Mouse (Mus musculus) induced T-regulatory cell, adult 2 months (primary cell): Measurements from ENCODE around the gene Dgkh.

Experiments
- DNase-seq: peaks from one replicate; pipeline ENCODE4 v3.0.0-alpha.2; 2012; ENCODE audit warnings: low read depth

Dgkh gene

DNA sequence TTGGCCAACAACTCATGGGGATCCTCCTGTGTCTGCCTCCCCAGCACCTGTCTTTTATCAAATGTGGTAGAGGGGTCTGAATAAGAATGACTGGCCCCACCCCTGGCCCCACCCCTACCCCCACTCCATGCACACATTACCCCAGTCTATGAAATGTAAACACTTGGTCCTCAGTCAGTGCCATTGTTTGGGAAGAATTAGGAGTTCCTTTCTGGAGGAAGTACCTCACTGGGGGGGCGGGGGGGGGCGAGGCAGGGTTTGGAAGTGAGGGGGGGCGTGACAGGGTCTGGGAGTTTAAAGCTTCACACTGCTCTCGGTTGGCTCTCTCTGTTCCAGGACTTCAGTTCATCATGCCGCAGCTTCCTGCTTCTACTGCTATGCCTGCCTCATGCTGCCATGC is 10.5 kb downstream of the Dgkh start:
- no peak for DNase-seq

- DNase-seq: no peak
Measured at GRCm38 (mm10) chr14:78716035-78716434, 16.5 kb downstream of the Dgkh start.

DNA sequence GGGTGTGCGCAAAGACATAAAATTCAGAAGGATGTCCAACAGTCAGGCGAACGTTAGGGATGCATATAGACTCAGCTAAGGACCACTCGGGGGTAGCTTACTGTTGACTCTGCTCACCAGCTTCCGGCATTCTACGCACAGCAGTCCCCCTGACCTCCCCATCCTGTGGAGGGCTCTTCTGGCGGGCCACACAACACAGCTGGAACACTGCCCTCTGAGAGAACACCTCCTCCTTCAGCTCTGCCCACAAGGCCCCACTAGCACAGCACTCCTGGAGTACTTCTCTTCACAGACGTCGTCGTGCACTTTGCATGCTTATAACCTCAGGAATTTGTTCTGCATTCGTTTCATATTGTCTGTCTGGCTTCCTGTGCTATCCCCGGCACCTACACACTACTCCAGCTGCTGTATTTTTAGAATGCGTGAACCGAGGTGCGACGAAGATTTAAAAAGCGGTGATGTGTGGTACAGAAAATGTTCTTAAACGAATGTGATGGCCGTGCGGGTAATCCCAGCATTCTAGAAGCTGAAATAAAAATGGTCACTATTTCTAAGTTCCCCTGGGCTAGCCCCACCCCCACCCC is 19.9 kb downstream of the Dgkh start:
- DNase-seq: no peak

DNA sequence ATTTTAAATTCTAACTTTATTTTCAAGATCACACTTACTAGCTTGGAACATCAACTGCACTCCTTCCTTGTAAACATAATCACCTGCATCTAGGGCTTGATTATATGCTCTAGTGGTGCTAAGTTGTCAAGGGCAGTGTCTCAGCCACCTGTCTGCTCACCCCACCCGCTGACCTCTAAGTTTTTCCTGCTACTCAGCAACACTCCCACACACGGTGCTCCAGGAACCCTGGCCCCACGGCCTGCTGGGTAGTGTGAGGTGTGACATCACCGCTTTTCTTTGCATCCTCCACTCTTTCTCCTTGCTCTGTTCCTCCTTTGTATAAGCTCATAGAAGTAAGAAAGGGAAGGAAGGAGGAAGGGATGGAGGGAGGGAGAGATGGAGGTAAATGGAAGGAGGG is 21.9 kb downstream of the Dgkh start:
- DNase-seq: no peak

DNA sequence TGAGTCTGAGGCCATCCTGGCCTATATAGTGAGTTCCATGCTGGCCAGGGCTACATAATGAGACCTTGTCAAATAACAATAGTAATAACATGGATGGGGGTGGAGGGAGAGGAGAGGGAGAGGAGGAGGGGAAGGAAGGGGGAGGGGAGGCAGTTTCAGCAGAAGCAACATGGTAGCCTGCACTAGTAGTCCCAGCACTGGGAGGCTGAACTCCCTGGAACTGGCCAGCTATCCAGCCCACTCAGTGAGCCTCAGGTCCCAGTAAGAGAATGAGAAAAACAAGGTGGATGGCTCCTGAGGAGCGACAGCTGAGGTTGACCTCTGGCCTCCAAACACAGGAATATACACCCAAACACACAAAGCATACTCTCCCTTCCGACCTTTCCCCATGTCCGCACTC is 27.0 kb downstream of the Dgkh start:
- DNase-seq: no peak

GRCm38 (mm10) chr14:78703989-78704388 is 28.6 kb downstream of the Dgkh start:
- DNase-seq: no peak

DNA sequence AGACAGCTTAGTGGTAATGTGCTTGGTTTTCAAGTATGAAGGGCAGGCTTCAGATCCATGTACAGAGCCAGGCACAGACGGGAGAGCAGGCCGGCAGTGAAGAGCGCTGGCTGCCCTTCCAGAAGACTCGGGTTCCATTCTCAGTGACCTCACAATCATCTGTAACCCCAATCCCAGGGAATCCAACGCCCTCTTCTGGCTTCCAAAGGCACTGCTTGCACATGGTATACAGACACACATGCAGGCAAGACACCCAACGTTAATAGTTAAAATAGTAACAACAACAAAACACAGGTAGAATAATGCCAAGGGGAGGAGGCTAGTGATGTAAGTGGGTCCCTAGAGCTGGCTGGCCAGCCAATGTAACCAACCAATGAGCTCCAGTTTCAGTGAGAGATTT is 29.2 kb downstream of the Dgkh start:
- DNase-seq: no peak

GRCm38 (mm10) chr14:78702048-78702447 is 30.5 kb downstream of the Dgkh start:
- DNase-seq: no peak

DNA sequence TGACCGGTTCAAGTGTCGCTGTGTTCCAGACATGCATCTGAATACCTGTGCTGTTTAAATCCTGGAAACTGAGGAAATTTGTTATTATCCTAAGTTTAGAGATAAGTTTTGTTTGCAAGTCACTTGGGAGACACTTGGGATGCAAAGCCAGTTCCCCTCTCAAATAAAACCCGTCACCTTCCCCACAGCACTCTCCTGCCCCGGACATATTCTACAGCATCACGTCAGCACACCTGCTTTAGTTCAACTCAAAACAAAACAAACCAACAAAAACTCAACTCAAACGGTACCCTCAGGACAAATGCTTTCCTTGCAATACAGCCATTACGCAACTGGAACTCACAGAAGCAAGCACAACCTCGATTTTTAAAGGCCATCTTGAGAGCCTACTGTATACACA is 31.1 kb downstream of the Dgkh start:
- no peak for DNase-seq

DNA sequence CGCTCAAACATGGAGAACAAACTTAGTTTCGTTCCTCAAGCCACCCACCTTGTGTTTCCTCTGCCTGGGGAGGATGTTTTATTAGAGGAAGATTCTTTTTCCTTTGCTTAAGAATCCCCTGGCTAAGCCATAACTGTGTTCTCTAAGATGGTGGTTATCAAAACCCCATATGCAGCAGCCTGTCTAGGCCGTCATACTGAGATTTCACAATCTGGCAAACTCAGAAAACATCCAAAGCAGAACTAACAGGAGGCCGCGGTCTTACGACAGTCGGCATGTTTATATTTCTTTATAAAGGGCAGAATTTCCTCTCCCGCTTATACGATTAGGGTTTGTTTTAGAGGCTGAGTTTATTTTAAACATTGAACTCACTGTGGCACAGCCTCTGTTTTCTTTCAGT is 31.5 kb downstream of the Dgkh start:
- DNase-seq: no peak

DNA sequence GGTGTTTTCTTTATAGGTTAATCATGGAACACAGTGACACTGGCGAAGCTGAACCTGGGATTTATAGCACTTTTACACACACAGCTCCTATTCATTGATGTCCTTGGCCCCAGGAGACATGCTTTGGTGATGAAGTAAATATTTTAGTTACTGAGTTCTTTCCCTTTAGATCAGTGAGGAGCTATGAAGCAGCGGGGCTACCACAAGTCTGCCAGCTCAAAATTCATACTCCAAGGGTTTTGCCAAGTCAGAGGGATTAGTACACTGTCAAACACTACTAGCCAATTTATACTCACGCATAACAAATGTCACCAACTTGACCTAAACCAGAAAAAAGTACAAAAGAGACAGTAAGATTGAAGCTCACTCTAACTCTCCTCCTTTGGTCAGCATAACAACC is 32.9 kb downstream of the Dgkh start:
- no peak for DNase-seq

DNA sequence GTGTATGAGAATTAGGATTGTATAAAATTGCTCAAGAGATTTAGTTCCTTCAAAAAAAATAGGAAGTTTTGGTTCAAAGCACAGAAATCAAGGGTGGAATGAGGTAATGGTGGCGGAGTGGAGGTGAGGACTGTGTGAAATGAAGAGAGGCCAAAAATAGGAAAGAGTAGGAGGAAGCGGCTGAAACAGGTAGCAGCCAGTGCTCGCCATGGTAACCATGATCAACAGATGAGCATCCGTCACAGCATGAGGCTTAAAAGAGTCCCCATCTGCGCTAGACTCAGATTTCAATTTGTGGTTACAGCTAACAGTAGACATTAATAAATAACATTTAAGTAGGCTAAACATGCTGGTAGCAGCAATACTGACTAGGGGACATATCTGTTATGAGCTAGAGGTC is 33.4 kb downstream of the Dgkh start:
- peak; percentile 86 for DNase-seq

- DNase-seq: no peak
Measured at GRCm38 (mm10) chr14:78694121-78694520, 38.5 kb downstream of the Dgkh start.

- no peak for DNase-seq
Measured at GRCm38 (mm10) chr14:78692602-78693001, 40.0 kb downstream of the Dgkh start.

DNA sequence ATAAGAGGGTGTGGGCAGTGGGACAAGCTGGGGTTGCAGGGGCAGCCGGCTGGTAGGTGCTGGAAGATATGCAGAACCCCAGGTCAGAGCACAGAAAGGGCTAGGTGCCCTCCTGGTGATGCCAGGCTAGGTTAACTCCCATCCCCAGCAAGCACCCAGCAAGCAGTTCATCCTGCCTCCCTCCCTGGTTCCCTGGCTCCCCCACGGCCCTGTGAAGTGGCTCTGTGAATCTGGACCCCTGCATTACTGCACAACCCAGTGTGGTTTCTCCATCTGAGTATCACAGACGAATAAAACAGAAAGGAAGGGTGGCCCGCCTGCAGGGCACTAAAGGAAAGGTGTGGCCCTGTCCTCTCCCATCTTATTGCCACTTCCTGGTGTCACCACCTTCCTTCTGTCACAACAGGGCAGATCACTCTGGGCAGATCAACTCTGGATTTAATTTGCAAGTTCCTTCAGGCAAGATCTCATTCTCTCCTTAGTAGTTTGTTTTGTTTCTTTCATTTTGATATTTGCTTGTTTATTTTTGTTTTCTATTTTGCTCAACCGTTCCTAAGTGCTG is 40.6 kb downstream of the Dgkh start:
- DNase-seq: peak; percentile 73

GRCm38 (mm10) chr14:78690883-78691282 is 41.7 kb downstream of the Dgkh start:
- DNase-seq: no peak

DNA sequence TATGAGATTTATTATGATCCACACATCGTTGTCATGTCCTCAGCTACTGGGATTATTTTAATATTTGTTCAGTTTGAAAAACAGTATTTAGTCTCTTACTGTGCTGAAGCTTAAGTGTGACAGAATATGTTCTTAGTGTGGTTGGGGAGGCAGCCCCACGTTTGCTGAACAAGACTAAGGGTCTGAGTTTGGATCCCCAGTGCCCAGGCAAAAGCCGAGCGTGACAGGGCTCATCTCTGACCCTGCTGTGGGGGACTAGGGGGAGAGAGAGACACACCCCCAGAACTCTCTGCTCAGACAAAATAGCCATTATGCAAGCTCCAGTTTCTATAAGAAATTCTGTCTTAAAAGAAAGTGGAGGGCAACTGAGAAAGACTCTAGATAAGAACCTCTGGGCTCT is 42.2 kb downstream of the Dgkh start:
- DNase-seq: no peak

GRCm38 (mm10) chr14:78689950-78690349 is 42.6 kb downstream of the Dgkh start:
- DNase-seq: no peak

DNA sequence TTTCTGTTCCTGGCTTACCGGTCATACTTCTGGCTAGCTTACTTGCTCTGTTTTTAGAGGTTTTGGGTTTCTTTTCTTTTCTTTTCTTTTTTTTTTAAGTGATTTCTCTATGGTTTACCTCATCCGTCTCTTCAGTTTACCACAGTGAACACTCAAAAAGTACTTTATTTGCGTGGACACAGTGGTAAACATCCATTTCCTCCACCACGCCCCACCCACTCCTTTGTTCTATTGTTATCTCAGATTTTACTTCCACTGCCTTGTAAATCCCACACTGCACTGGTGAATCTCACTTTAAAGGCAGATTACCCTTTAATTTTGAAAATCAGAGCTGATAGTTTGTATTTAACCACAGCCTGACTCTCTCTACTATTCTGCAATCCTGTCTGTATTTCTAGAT is 44.9 kb downstream of the Dgkh start:
- peak; percentile 85 for DNase-seq

DNA sequence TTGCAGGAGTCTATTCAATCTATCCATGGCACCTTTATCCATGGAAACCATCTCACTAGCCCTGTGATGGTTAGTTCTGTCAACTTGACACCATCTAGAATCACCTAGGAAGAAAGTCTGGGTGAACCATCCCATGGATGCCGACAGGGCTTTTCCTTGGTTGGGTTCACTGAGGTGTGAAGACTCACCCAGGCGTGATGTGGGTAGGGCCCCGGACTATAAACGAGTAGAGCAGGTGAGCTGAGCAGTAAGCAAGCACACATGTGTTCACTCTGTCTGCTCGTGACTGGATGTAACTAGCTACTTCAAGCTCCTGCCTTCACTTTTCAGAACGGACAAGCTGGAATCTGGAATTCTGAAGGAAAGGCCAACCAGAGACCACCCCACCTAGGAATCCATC is 45.9 kb downstream of the Dgkh start:
- no peak for DNase-seq

- DNase-seq: no peak
Measured at GRCm38 (mm10) chr14:78684171-78684570, 48.4 kb downstream of the Dgkh start.

GRCm38 (mm10) chr14:78678981-78679380 is 53.6 kb downstream of the Dgkh start:
- peak; percentile 84 for DNase-seq

DNA sequence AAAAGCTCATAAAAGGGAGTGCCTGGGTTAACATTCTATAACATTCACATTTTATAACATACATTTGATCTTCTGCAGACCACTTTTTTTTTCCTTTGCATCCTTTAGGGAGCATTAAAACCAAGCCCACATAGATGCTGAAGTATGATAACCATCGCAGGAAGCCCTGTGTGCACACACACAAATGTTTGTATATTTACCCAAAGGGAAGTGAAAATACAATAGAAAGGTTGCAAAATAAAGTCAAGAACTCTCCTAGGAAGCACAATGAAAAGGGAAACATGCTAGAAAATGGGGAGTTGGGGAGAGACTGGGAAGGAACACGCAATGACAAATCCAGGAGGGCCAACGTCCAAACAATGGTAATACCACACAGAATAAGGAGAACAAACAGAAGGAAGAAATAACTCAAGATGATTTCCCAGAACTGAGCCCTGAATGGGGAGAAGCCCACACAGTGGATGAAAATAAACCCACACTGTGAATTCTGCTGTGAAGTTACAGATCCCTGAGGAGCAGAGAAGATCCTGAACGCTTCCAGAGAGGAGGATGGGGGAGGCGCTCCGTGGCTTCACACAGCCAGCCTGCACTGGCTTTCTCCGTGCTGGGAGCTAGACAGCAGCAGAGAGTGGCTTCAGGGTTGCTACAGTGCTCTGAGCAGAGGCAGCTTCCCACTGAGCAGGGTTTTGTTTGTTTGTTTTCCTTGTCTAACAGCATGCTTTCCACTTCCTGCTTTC is 54.6 kb downstream of the Dgkh start:
- DNase-seq: no peak

- no peak for DNase-seq
Measured at GRCm38 (mm10) chr14:78676457-78676856, 56.1 kb downstream of the Dgkh start.
